Mouse (Mus musculus): Measurements from ENCODE around the gene Gm10295. TPM values are rescaled to one million over a fixed set of nuclear protein-coding genes. Genes with fewer than 3 reads are reported as not detected.

Gene Gm10295
- polyA plus RNA-seq, 1 experiment from 2014 or later, result not detected

DNA sequence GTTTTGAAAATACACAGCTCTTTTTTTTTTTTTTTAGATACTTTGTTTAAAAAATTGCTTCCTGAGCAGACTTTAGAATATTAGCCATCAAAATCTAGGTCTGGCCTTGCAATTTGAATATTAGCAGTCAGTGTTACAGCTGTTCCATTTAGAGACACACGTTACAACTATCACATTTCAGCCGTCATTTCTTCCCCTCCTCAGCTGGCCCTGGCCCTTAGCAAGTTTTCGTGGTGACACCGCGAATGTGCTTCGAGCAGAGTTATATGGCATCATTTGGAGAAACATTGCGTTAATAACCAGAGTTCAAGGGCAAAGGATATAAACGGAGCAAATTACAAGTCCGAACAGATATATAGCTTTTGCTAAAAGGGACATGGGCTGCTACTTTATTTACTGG is 2.4 kb downstream of the Gm10295 start:
- Histone ChIP-seq H3K4me2 (no peak overlapping the region), H3K36me3 (no peaks in the 10 kb centered on the region), H3K4me1 (replicated peaks) (no peaks in the 10 kb centered on the region), H3K27me3 (replicated peaks) (0 out of 2 replicates have a peak, but pooled peaks cover 3% of the 10 kb centered on the region), H3K27ac (ENCODE audit: poor library complexity, severe bottlenecking) (no peak overlapping the region), H3K9ac (no peak overlapping the region), H3K4me3 (no peak overlapping the region), H3K9me3 (replicated peaks) (no peaks in the 10 kb centered on the region)
- 84% methylated on average over 9 of the region's 9 CpGs for WGBS
- ATAC-seq (ENCODE audit: insufficient number of reproducible peaks, low FRiP score), result no peak

DNA sequence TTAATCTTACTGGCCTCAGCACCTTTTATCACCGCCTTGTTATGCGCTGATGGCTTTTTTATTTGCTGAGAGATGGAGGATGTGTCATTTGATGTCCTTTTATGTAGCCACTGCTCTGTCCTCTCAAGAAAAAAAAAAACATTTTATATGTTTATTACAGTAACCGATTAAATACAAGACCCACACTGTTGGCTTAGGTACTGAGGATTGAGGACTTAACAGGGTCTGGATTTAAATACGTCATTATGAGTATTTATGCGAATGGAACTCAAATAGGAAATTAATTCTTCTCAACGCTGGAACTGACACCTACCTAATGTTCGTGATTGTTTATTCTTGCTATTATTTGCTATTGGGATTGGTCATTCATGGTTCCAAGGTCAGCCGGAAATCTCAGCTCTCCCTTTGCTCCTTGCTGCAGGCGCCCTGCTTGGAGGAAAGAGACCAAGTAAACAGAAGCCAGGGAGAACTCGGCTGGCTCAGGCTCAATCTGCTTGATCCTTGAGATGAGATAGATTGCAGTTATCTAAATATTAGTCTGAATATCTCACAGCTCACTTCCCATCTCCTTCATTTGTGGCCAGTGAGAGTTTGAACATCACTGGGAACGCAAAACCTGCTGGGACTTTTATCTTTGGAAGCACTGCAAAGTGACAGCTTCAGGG is 26.2 kb downstream of the Gm10295 start:
- H3K27ac ChIP-seq (ENCODE audit: poor library complexity, severe bottlenecking), result no peak overlapping the region
- no peak overlapping the region for H3K9ac ChIP-seq
- no peaks in the 10 kb centered on the region for H3K27me3 ChIP-seq (replicated peaks)
- no peak overlapping the region for H3K4me2 ChIP-seq
- H3K9me3 ChIP-seq (replicated peaks), result no peaks in the 10 kb centered on the region
- H3K4me1 ChIP-seq (replicated peaks), result no peaks in the 10 kb centered on the region
- ATAC-seq (ENCODE audit: insufficient number of reproducible peaks, low FRiP score), result no peak
- H3K36me3 ChIP-seq, result no peaks in the 10 kb centered on the region
- 67% methylated on average over 11 of the region's 11 CpGs for WGBS
- no peak overlapping the region for H3K4me3 ChIP-seq

DNA sequence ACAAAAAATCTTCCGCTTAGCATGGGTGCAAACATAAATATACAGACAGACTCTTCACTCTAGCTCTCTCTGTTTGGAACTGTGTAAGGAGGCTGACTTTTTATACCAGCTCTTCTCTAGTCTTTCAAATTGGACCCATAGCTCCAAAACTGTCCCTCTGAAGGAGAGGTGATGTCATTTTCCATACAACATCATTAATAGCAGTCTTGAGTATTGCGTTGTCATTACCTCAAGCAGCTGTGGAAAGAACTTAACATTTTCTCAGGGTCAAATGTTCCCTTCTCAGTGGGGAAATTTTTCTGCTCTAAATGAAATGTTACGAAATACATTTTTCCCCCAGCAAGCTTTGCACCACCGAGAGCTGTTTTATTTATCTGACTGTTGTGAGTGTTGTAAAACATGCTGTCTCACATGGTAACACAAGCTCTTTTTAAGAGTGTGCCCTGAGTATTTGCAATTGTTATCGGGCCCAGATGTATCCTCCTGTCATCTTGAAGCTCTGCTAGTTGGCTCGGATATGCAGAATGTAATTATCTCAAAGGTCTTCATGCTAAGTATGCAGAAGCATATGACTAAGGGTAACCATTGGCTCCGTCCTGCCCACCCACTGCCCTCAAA is 38.0 kb downstream of the Gm10295 start:
- H3K9me3 ChIP-seq (replicated peaks), result no peaks in the 10 kb centered on the region
- H3K27ac ChIP-seq (ENCODE audit: poor library complexity, severe bottlenecking), result no peak overlapping the region
- no peak overlapping the region for H3K4me2 ChIP-seq
- H3K27me3 ChIP-seq (replicated peaks), result no peaks in the 10 kb centered on the region
- H3K4me1 ChIP-seq (replicated peaks), result no peaks in the 10 kb centered on the region
- H3K9ac ChIP-seq, result no peak overlapping the region
- no peak for ATAC-seq (ENCODE audit: insufficient number of reproducible peaks, low FRiP score)
- H3K4me3 ChIP-seq, result no peak overlapping the region
- no peaks in the 10 kb centered on the region for H3K36me3 ChIP-seq
- WGBS, result 72% methylated on average over 7 of the region's 7 CpGs

DNA sequence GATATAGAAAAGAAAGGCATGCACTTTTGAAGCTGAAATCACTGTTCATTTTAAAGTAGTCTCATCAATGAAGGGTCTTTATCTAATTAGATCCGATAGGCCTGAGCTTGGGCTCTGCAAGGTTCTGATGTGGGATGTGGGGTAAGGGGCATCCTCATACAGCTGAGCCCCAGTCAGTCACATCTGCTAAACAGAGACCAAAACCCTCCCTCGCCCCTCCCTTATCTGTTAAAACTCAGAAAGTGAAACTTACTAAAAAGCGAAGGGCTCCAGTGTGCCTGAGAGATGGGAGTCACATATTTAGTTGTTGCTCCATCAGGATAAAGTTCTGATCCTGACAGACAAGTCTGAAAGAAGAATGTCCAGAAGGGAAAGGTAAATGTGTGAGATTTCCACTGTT is 38.9 kb downstream of the Gm10295 start:
- H3K9me3 ChIP-seq (replicated peaks), result no peaks in the 10 kb centered on the region
- no peaks in the 10 kb centered on the region for H3K27me3 ChIP-seq (replicated peaks)
- no peak for ATAC-seq (ENCODE audit: insufficient number of reproducible peaks, low FRiP score)
- H3K4me2 ChIP-seq, result no peak overlapping the region
- no peaks in the 10 kb centered on the region for H3K4me1 ChIP-seq (replicated peaks)
- H3K36me3 ChIP-seq, result no peaks in the 10 kb centered on the region
- H3K27ac ChIP-seq (ENCODE audit: poor library complexity, severe bottlenecking), result no peak overlapping the region
- 46% methylated on average over 3 of the region's 3 CpGs for WGBS
- no peak overlapping the region for H3K9ac ChIP-seq
- no peak overlapping the region for H3K4me3 ChIP-seq

DNA sequence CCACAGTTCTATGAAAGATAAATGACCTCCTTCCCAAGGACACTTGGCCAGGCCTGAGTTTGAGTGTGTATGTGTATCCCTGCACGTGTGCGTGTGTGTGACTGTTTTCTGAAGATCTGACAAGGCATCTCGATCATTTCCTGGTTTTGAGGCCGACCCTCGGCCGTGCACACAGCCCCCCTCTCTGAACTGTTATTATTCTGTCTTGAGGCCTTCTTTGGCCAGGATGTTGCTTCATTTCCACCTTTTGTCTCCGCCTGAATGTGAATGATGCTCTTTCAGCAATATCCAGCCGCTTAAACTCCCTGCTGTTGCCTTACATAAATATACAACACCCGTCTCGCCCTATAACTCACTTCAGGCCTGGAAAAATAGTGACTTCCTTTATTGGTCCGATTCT is 39.9 kb downstream of the Gm10295 start:
- Histone ChIP-seq H3K9ac (no peak overlapping the region), H3K9me3 (replicated peaks) (no peaks in the 10 kb centered on the region), H3K4me2 (no peak overlapping the region), H3K4me1 (replicated peaks) (no peaks in the 10 kb centered on the region), H3K27me3 (replicated peaks) (no peaks in the 10 kb centered on the region), H3K36me3 (no peaks in the 10 kb centered on the region), H3K4me3 (no peak overlapping the region), H3K27ac (ENCODE audit: poor library complexity, severe bottlenecking) (no peak overlapping the region)
- WGBS, result 45% methylated on average over 11 of the region's 11 CpGs
- ATAC-seq (ENCODE audit: insufficient number of reproducible peaks, low FRiP score), result peak; percentile 68

DNA sequence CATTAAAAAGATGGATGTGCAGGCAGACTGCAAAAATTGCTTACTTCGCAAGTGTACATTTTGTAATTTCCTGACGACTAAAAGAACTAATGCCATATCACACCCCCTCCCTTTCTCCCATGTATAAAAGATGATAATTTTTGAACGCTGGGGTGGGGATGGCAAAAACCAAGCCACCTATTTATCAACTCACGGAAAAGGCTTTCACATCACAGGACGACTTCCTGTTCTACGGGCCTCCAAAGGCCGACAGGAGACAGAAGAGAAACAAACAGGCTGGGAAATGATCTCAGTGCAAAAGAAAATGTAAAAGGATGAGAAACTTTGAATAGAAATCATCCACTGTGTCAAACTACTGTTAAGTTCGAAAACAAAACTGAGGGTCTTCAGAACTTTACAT is 43.2 kb downstream of the Gm10295 start:
- Histone ChIP-seq H3K9me3 (replicated peaks) (no peaks in the 10 kb centered on the region), H3K4me1 (replicated peaks) (no peaks in the 10 kb centered on the region), H3K36me3 (no peaks in the 10 kb centered on the region), H3K27me3 (replicated peaks) (no peaks in the 10 kb centered on the region), H3K9ac (no peak overlapping the region), H3K27ac (ENCODE audit: poor library complexity, severe bottlenecking) (no peak overlapping the region), H3K4me2 (no peak overlapping the region), H3K4me3 (no peak overlapping the region)
- WGBS, result 52% methylated on average over 8 of the region's 8 CpGs
- no peak for ATAC-seq (ENCODE audit: insufficient number of reproducible peaks, low FRiP score)

DNA sequence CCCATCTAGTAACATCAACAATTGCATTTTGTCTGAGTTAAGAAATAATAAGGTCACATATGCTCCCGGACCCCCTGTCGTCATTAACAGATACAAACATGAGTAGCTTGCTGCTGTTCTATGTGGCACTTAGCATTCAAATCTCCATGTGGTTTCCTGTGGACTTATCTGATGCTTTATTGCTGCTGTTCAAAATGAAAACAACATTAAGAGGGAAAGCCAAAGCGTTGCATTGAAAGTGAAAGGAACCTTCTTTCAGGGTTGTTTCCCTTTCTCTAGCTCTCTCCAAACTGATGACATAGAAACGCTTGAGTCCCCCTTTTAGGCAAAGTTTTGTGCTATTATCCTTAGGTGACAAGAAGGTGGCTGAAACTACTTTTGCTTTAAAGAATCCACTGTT is 48.6 kb downstream of the Gm10295 start:
- WGBS, result 60% methylated on average over 4 of the region's 4 CpGs
- Histone ChIP-seq H3K4me3 (no peak overlapping the region), H3K27ac (ENCODE audit: poor library complexity, severe bottlenecking) (no peak overlapping the region), H3K4me2 (no peak overlapping the region), H3K27me3 (replicated peaks) (no peaks in the 10 kb centered on the region), H3K36me3 (no peaks in the 10 kb centered on the region), H3K9ac (no peak overlapping the region), H3K4me1 (replicated peaks) (no peaks in the 10 kb centered on the region), H3K9me3 (replicated peaks) (no peaks in the 10 kb centered on the region)
- ATAC-seq (ENCODE audit: insufficient number of reproducible peaks, low FRiP score), result no peak

Measured in heart, embryonic 12.5 days (tissue).